Mouse (Mus musculus) intestine, embryonic 14.5 days (tissue): Measurements from ENCODE around the gene Fgfr2. TPM values are rescaled to one million over a fixed set of nuclear protein-coding genes. Genes with fewer than 3 reads are reported as not detected.

ENCODE experiments used
- ATAC-seq: fragments of 200-750 bp; cut with Nextera tagmentation; replicated peaks from 2 replicates; pipeline ENCODE4 v1.8.0; 2017; ENCODE audit warnings: low read depth, moderate number of reproducible peaks, moderate TSS enrichment, moderate library complexity; ENCODE audit not compliant: low FRiP score, low TSS enrichment
- DNase-seq: peaks from one replicate; pipeline ENCODE4 v3.0.0-alpha.2; 2018; ENCODE audit warnings: low spot score
- H3K27ac ChIP-seq: fragments of 300-500 bp; sonication (generic); 2 replicates; pipeline ENCODE4 v1.5.1; 2014; ENCODE audit warnings: low read depth, mild to moderate bottlenecking, control low read depth
- H3K27me3 ChIP-seq: fragments of 300-500 bp; sonication (generic); replicated peaks from 2 replicates; pipeline ENCODE4 v1.6.1; 2014; ENCODE audit warnings: low read length, control low read depth; ENCODE audit not compliant: control insufficient read depth, insufficient read depth
- H3K36me3 ChIP-seq: fragments of 300-500 bp; sonication (generic); 2 replicates; pipeline ENCODE4 v1.6.1; 2014; ENCODE audit warnings: low read length, control low read depth; ENCODE audit not compliant: control insufficient read depth, insufficient read depth
- H3K4me1 ChIP-seq: fragments of 300-500 bp; sonication (generic); replicated peaks from 2 replicates; pipeline ENCODE4 v1.6.1; 2014; ENCODE audit warnings: low read length, control low read depth, mixed read lengths; ENCODE audit not compliant: control insufficient read depth, insufficient read depth
- H3K4me2 ChIP-seq: fragments of 300-500 bp; sonication (generic); 2 replicates; pipeline ENCODE4 v1.6.1; 2014; ENCODE audit warnings: low read length
- H3K4me3 ChIP-seq: fragments of 300-500 bp; sonication (generic); 2 replicates; pipeline ENCODE4 v1.5.1; 2014; ENCODE audit warnings: low read depth, low read length, control low read depth, mixed read lengths
- H3K9ac ChIP-seq: fragments of 300-500 bp; sonication (generic); 2 replicates; pipeline ENCODE4 v1.6.1; 2014; ENCODE audit warnings: mild to moderate bottlenecking, low read length
- H3K9me3 ChIP-seq: fragments of 300-500 bp; sonication (generic); 2 replicates; pipeline ENCODE4 v1.6.1; 2016; ENCODE audit warnings: low read length, control low read depth; ENCODE audit not compliant: control insufficient read depth
- WGBS: fragments of 180-500 bp; shearing (Covaris S2); extraction: QIAGEN DNeasy Blood & Tissue Kit; methylation state at CpG from one replicate; pipeline ENCODE4 v1.1.7; 2014; 5-methylcytosine and 5-hydroxymethylcytosine counted together
- polyA plus RNA-seq: library from polyadenylated mRNA; unstranded; fragments of >200 nt; fragmentation: Nextera tagmentation; extraction: Ambion mirVana; gene quantifications from 2 replicates; pipeline ENCODE4 v1.2.1, GENCODE M21; 2014

Fgfr2 gene
- polyA plus RNA-seq, 1 experiment from 2014 or later = 105 TPM

- no peak overlapping the region for H3K4me3 ChIP-seq
- H3K9ac ChIP-seq = no peak overlapping the region
- H3K36me3 ChIP-seq = no peaks in the 10 kb centered on the region
- DNase-seq (no peak), ATAC-seq (no peak)
- no peak overlapping the region for H3K4me2 ChIP-seq
- H3K9me3 ChIP-seq = no peaks in the 10 kb centered on the region
- 0 out of 2 replicates have a peak, but pooled peaks cover 6% of the 10 kb centered on the region for H3K4me1 ChIP-seq
- no peaks in the 10 kb centered on the region for H3K27me3 ChIP-seq
- 41% methylated on average over 9 of the region's 9 CpGs for WGBS
- H3K27ac ChIP-seq = no peak overlapping the region
These were observed 1195.7 kb downstream of the Fgfr2 start for GRCm38 (mm10) chr7:131927288-131928050.

DNA sequence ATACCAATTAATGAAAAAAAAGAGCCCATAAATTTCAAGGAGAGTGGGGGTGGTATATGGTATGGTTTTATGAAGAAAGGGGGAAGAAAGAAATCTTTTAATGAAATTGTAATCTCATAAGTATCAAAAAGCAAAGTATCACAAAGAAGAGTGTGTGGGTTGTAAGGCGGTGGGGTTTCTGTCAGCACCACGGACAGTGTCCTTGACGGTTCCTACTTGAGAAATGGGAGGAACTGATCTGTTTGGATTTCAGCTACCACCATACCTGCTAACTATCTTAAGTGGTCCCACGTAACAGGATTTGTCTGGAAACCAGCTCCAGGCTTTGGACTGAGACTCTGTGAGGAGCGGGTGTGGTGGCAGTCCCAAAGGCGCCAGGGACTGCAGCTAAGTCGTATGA is 1205.8 kb downstream of the Fgfr2 start:
- Histone ChIP-seq H3K4me2 (no peak overlapping the region), H3K27ac (no peak overlapping the region), H3K4me3 (no peak overlapping the region), H3K36me3 (no peaks in the 10 kb centered on the region), H3K9me3 (no peaks in the 10 kb centered on the region), H3K4me1 (no peaks in the 10 kb centered on the region), H3K27me3 (no peaks in the 10 kb centered on the region), H3K9ac (no peak overlapping the region)
- 42% methylated on average over 7 of the region's 7 CpGs for WGBS
- DNase-seq = peak; percentile 67
- no peak for ATAC-seq

DNA sequence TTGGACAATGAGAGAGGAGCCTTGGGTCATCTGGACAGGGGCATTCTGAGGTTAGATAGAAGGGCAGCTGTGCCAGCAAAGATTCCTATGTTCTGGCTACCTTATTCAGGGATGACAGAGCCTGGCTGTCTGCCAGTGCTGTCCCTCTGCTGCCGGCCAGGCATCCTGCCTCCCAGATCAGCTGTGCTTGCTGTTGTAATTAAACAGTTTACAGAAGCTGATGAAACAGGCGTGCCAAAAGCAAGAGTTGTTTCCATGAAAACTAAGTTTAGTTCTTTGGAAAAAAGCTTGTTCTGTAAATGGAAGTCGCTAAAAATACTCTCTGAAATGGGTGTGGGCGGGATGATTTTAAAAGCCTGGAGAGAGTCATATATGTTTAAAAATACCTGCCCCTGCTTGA is 1213.5 kb downstream of the Fgfr2 start:
- no peak overlapping the region for H3K27ac ChIP-seq
- ATAC-seq = no peak
- H3K4me3 ChIP-seq = no peak overlapping the region
- H3K27me3 ChIP-seq = no peaks in the 10 kb centered on the region
- 35% methylated on average over 4 of the region's 4 CpGs for WGBS
- H3K4me1 ChIP-seq = no peaks in the 10 kb centered on the region
- no peaks in the 10 kb centered on the region for H3K9me3 ChIP-seq
- H3K9ac ChIP-seq = no peak overlapping the region
- DNase-seq = no peak
- no peaks in the 10 kb centered on the region for H3K36me3 ChIP-seq
- H3K4me2 ChIP-seq = no peak overlapping the region

DNA sequence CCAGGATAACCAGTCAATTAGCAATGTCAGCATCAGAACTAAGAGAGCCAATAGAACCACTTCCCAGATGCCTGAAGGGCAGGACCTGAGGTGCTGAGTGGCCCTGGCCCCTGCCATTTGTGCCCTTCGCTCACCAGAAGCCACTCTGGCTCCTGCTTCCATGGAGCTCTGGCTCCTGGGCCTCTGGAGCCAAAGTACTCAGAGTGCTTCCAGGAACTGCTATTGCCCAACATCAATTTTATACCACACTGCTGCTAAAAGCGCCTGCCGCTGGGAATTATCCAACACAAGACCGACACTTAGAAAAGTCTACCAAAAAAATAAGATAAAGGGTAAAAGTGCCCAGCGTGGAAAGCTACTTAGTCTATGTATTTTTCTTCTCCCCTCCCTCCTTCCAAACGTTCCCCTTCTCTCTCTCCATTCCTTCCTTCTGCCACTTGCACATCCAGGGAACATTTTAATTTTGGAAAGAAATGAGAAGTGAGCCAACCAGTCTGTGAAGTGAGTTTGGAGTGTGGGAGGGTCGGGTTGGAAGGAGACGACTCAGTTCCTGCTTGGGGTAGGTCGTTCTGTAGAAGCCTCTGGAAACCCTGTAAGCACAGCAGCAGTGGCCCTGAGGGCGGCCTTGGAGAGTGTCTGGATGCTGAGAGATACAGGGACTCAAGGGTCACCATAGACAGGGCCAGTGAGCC is 1216.5 kb downstream of the Fgfr2 start:
- H3K27ac ChIP-seq = no peak overlapping the region
- H3K9ac ChIP-seq = no peak overlapping the region
- 81% methylated on average over 10 of the region's 10 CpGs for WGBS
- DNase-seq (no peak), ATAC-seq (no peak)
- no peaks in the 10 kb centered on the region for H3K36me3 ChIP-seq
- no peaks in the 10 kb centered on the region for H3K27me3 ChIP-seq
- no peaks in the 10 kb centered on the region for H3K4me1 ChIP-seq
- no peaks in the 10 kb centered on the region for H3K9me3 ChIP-seq
- H3K4me3 ChIP-seq = no peak overlapping the region
- no peak overlapping the region for H3K4me2 ChIP-seq

DNA sequence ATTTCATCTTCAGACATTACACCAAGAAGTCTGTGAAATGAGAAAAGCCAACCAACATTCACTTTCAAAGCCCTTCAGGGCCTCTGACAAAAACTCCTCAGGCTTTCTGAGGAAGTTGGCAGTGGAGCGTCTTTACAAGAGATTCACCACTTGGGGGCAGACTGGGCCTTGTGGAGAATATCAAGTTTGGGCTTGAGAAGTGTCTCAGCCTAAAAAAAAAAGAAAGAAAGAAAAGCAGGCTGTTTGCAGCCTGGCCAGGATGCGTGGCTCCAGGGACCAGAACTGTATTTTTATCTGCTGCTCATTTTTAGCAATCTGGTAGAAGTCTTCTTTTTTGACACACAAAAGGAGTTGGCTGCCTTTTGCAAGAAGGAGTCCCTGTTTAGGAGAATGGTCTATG is 1223.8 kb downstream of the Fgfr2 start:
- Histone ChIP-seq H3K27me3 (no peaks in the 10 kb centered on the region), H3K9me3 (peaks cover 3% of the 10 kb centered on the region; the same call in 1 of the 2 replicates), H3K4me1 (no peaks in the 10 kb centered on the region), H3K36me3 (no peaks in the 10 kb centered on the region), H3K4me2 (no peak overlapping the region), H3K4me3 (no peak overlapping the region), H3K27ac (no peak overlapping the region), H3K9ac (no peak overlapping the region)
- WGBS = 7% methylated on average over 2 of the region's 2 CpGs
- ATAC-seq = no peak
- DNase-seq = peak; percentile 80

- 25% methylated on average over 4 of the region's 4 CpGs for whole genome bisulfite sequencing
- Histone ChIP-seq H3K9me3 (peaks cover 6% of the 10 kb centered on the region; the same call in 1 of the 2 replicates), H3K4me2 (no peak overlapping the region), H3K27ac (no peak overlapping the region), H3K36me3 (no peaks in the 10 kb centered on the region), H3K9ac (no peak overlapping the region), H3K4me3 (no peak overlapping the region), H3K4me1 (no peaks in the 10 kb centered on the region), H3K27me3 (no peaks in the 10 kb centered on the region)
- ATAC-seq (no peak), DNase-seq (peak; percentile 53)
These were observed 1225.9 kb downstream of the Fgfr2 start for GRCm38 (mm10) chr7:131897282-131897681.

DNA sequence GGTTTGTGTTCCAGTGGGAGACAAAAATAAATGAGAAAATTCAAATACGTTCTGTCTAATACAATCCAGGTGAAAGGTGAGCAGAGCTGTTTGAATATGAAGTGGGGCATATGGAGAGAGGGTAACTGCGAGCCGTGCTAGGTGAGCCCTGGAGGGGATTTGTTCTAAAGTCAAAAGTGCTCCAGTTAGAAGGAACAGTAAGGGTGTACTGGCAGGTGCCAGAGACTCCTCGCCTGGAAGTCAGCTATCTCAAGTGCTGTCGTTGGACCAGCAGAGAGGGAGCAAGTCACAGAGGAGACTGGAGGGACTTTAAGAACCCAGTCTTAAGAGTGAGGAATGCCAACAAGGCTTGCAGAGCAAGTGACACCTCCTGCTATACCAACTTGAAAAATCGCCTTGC is 1240.3 kb downstream of the Fgfr2 start:
- 52% methylated on average over 6 of the region's 6 CpGs for whole genome bisulfite sequencing
- no peaks in the 10 kb centered on the region for H3K4me1 ChIP-seq
- no peak overlapping the region for H3K4me3 ChIP-seq
- no peak overlapping the region for H3K4me2 ChIP-seq
- DNase-seq = no peak
- ATAC-seq = no peak
- no peak overlapping the region for H3K9ac ChIP-seq
- H3K27ac ChIP-seq = no peak overlapping the region
- no peaks in the 10 kb centered on the region for H3K9me3 ChIP-seq
- no peaks in the 10 kb centered on the region for H3K36me3 ChIP-seq
- H3K27me3 ChIP-seq = no peaks in the 10 kb centered on the region

- H3K27ac ChIP-seq = no peak overlapping the region
- no peaks in the 10 kb centered on the region for H3K27me3 ChIP-seq
- H3K9me3 ChIP-seq = no peaks in the 10 kb centered on the region
- no peaks in the 10 kb centered on the region for H3K4me1 ChIP-seq
- ATAC-seq = peak; percentile 62; the same call in 1 of the 2 replicates
- H3K36me3 ChIP-seq = no peaks in the 10 kb centered on the region
- peak; percentile 96 for DNase-seq
- no peak overlapping the region for H3K4me3 ChIP-seq
- no peak overlapping the region for H3K4me2 ChIP-seq
- WGBS = 55% methylated on average over 5 of the region's 5 CpGs
- H3K9ac ChIP-seq = no peak overlapping the region
These were observed 1241.1 kb downstream of the Fgfr2 start for GRCm38 (mm10) chr7:131881876-131882615.
